Mouse (Mus musculus) adrenal gland, adult 8-10 months (tissue): ENCODE results near the gene Pnkd. TPM values are rescaled to one million over a fixed set of nuclear protein-coding genes. Genes with fewer than 3 reads are reported as not detected.
"Not testable (repeated sequence)": the region's sequence is repeated elsewhere in the genome, so short reads cannot be mapped to it uniquely, and the experiment has no call there.

Source experiments
- DNase-seq: peaks from one replicate; pipeline ENCODE4 v3.0.0; 2022
- total RNA-seq, 4 experiments: library from RNA; stranded (reverse); gene quantifications; 2 replicates each; pipeline ENCODE4 v1.2.4; 2022

The Pnkd gene
- total RNA-seq, 4 experiments from 2014 or later: 68.1 to 76.1 (median 74.6) TPM

DNA sequence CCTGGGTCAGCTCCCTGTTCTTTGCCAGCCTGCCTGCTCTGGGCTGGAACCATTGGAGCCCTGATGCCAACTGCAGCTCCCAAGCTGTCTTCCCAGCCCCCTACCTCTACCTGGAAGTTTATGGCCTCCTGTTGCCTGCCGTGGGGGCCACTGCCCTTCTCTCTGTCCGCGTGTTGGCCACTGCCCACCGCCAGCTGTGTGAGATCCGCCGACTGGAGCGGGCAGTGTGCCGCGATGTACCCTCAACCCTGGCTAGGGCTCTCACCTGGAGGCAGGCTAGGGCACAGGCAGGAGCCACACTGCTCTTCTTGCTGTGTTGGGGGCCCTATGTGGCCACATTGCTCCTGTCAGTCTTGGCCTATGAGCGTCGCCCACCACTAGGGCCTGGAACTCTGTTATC is 5.7 kb upstream of the Pnkd start:
- no peak for DNase-seq

GRCm38 (mm10) chr1:74280591-74281325 is 4.0 kb upstream of the Pnkd start:
- DNase-seq: no peak

GRCm38 (mm10) chr1:74281372-74281771 is 3.4 kb upstream of the Pnkd start:
- no peak for DNase-seq

DNA sequence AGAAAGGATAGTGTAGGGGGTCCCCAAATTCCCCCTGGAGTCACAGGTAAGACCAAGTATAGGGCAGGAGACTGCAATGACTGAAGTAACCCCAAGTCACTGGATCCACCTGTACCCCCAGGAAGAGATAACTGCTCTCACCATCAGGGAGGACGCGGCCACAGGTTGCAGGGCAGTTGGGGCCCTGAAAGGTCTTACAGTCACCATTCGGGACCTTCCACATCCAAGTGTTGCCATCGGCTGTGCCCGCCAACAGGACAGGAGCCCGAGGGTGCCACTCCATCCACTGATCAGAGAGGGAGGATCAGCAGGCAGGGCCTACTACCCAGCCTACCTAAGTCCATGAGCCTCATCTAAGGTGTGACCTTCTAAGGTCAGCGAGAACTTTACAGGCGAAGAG is 2.8 kb upstream of the Pnkd start:
- DNase-seq: no peak

- no peak for DNase-seq
These were observed 1.7 kb upstream of the Pnkd start for GRCm38 (mm10) chr1:74282896-74283625.

DNA sequence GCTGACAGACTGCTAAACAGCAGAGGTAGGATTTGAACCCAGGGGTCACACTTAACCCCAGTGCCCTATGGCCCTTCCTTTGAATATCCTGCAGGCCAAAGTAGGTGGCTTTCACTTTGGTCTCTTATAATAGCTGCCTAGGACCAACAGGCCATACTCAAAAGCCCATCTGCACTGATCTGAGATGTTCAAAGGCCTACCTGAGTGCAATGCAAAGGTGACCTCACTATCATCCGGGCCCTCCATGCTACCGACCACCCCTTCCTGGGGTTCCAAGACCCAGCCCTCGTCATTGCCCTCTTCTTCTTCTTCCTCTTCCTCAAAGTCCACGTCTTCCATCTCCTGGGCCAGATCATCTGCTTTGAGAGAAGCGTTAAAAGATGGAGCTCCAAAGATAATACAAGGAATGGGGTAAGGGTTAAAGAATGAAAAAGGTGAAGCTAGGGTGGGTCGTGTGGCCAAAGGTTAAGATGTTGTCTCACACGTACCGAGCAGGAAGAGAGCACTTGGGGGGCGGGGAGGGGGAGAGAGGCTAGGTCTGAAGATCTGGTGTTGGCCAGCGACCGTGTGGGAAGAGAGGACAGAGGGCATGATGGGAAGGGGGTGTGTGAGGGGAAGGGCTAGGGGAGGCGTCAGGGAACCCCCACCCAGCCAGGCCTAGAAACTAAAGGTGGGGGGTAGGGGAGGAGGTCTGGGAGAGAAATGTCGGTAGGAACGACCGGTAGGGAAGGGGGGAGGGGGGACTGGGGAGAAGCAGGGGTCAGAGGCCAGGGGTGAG is 855 bp upstream of the Pnkd start:
- peak; percentile 74 for DNase-seq

DNA sequence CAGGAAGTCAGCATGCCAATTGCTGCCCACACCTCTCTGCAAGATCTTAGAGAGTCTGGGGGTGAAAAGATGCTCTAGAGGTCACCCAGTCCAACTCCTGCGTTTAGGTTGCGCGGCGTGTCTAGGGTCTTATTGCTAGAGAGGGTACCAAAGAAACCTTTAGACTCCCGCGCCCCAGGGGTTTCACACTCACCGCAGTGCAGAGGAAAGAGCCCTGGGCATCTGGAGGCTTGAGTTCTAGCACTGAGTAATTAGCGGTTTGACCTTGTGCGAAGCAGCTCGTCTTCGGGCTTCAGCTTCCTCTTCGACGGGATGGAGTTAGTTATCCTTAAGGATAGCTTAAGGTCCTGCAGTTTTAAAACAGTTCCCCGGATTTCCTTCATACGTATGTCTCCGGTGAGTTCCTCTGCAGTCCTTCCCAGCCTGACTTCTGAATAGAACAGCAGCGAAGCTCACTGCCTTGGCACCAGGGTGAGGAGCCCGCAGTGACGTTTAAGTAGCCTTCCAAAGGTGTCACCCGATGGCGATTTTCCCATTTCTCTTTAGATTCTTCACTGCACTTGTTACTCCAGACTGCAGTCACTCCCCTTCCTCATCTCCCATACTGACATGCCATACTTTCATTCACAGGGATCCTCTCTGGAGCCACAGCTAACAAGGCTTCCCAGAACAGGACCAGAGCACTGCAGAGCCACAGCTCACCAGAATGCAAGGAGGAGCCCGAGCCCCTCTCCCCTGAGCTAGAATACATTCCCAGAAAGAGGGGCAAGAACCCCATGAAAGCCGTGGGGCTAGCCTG is 681 bp downstream of the Pnkd start:
- no peak for DNase-seq

GRCm38 (mm10) chr1:74286869-74287607 is 2.3 kb downstream of the Pnkd start:
- not testable (repeated sequence) for DNase-seq

DNA sequence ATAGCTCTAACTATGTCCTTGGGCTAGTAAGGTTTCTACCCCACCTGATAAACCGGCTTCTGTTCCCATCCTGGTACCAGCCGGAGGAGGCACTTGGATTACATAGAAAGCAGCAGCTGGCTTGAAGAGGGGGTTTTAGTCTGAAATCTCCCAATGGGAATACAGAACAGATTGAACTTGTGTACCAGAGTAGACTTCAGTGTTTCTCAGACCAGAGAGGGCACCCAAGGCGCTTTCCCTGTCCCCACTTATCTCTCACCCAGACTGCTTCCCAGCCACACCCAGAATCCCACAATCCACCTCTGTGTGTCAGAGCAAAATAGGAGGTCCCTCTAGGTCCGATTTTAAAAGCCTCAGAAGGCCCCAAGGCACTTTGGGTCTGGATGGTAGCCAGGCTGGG is 3.6 kb downstream of the Pnkd start:
- DNase-seq: no peak

GRCm38 (mm10) chr1:74289248-74289647 is 4.5 kb downstream of the Pnkd start:
- DNase-seq: no peak

- no peak for DNase-seq
These were observed 5.0 kb downstream of the Pnkd start for GRCm38 (mm10) chr1:74289740-74290139.

GRCm38 (mm10) chr1:74290141-74290540 is 5.4 kb downstream of the Pnkd start:
- DNase-seq: no peak

- no peak for DNase-seq
These were observed 7.7 kb downstream of the Pnkd start for GRCm38 (mm10) chr1:74292331-74293020.

DNA sequence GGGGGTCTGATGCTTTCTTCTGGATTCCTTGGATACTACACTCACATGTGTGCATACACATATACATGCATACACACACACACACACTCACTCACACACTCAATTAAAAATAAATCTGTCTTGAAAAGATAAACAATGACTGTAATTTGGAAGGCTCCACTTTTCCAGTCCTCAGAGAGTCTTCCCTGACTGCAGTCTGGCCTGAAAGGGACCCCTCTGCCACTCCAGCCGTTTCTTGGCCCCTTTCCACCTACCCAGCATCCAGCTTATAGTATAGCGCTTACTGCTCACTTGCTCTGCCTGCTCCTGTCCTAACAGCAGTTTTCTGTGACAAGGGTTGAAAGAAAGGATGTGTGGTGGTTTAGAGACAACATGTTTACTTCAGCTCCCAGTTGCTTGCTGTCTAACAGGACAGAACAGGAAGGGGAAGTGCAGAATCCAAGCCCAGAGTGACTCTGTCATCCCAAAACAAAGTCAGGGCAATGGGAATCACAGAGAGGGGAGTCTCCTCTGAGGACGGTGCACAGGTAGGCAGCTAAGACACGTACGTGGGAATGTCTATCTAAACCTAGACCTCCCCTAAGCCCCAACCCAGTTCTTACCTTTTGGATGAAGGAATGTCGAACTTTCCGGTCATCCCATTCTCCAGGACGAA is 8.7 kb downstream of the Pnkd start:
- no peak for DNase-seq

GRCm38 (mm10) chr1:74294090-74294643 is 9.4 kb downstream of the Pnkd start:
- DNase-seq: no peak

- no peak for DNase-seq
These were observed 10.2 kb downstream of the Pnkd start for GRCm38 (mm10) chr1:74294733-74295455.

GRCm38 (mm10) chr1:74295456-74296171 is 10.9 kb downstream of the Pnkd start:
- DNase-seq: peak; percentile 91

- DNase-seq: no peak
These were observed 11.7 kb downstream of the Pnkd start for GRCm38 (mm10) chr1:74296477-74296876.

- DNase-seq: peak; percentile 79
These were observed 12.5 kb downstream of the Pnkd start for GRCm38 (mm10) chr1:74297269-74297668.
